Mouse (Mus musculus) ES-E14 (cell line): ENCODE measurements around the gene Zfp827. TPM values are rescaled to one million over a fixed set of nuclear protein-coding genes. Genes with fewer than 3 reads are reported as not detected.

Experiments used
- DNase-seq: peaks from one replicate; pipeline ENCODE4 v3.0.0-alpha.2; 2013; ENCODE audit warnings: low read depth, low spot score
- H3K27ac ChIP-seq: 2 replicates; pipeline ENCODE4 v1.5.1; 2012; ENCODE audit warnings: low read depth, mild to moderate bottlenecking, low read length, moderate library complexity, mixed read lengths; ENCODE audit not compliant: poor library complexity, insufficient read depth, severe bottlenecking
- H3K36me3 ChIP-seq: 2 replicates; pipeline ENCODE4 v1.6.1; 2012; ENCODE audit warnings: mild to moderate bottlenecking, low read length, moderate library complexity, mixed read lengths; ENCODE audit not compliant: control insufficient read depth, poor library complexity, insufficient read depth, severe bottlenecking
- H3K4me1 ChIP-seq, 2 experiments: fragments of 150-350 bp in 1 of 2; sonication (generic) in 1 of 2; 2 replicates each; pipeline ENCODE4 v1.6.1; 2012; ENCODE audit warnings: low read length in 2 of 2, mild to moderate bottlenecking in 1 of 2, mixed read lengths in 1 of 2; ENCODE audit not compliant: control insufficient read depth in 2 of 2, insufficient read depth in 2 of 2, poor library complexity in 1 of 2
- H3K4me3 ChIP-seq, 2 experiments: fragments of 150-350 bp in 1 of 2; sonication (generic) in 1 of 2; 2 replicates each; pipeline ENCODE4 v1.5.1; 2012; ENCODE audit warnings: low read length in 2 of 2, low read depth in 1 of 2, mild to moderate bottlenecking in 1 of 2, mixed read lengths in 1 of 2; ENCODE audit not compliant: insufficient read depth in 1 of 2, poor library complexity in 1 of 2, severe bottlenecking in 1 of 2
- H3K9ac ChIP-seq: 2 replicates; pipeline ENCODE4 v1.6.1; 2012; ENCODE audit warnings: low read depth, mild to moderate bottlenecking, low read length, mixed read lengths; ENCODE audit not compliant: poor library complexity, insufficient read depth, severe bottlenecking
- H3K9me3 ChIP-seq: fragments of 150-350 bp; sonication (generic); 2 replicates; pipeline ENCODE4 v1.6.1; 2012; ENCODE audit warnings: low read depth, mild to moderate bottlenecking, low read length; ENCODE audit not compliant: control insufficient read depth, insufficient read depth
- CHD2 ChIP-seq: IDR thresholded peaks from 2 replicates; pipeline ENCODE4 v1.6.1; 2014; ENCODE audit warnings: mild to moderate bottlenecking, low read depth, low read length, inconsistent platforms
- HCFC1 ChIP-seq: IDR thresholded peaks from 2 replicates; pipeline ENCODE4 v1.6.1; 2012; ENCODE audit warnings: low read length, inconsistent platforms, borderline replicate concordance; ENCODE audit not compliant: insufficient read depth
- MAFK ChIP-seq: IDR thresholded peaks from 2 replicates; pipeline ENCODE4 v1.6.1; 2014; ENCODE audit warnings: mild to moderate bottlenecking, low read depth, low read length, inconsistent platforms; ENCODE audit not compliant: insufficient read depth
- ZC3H11A ChIP-seq: IDR thresholded peaks from 2 replicates; pipeline ENCODE4 v1.6.1; 2012; ENCODE audit warnings: low read depth, mild to moderate bottlenecking, inconsistent platforms, low read length, borderline replicate concordance
- ZNF384 ChIP-seq: IDR thresholded peaks from 2 replicates; pipeline ENCODE4 v1.6.1; 2012; ENCODE audit warnings: low read depth, low read length, inconsistent platforms
- in situ Hi-C, 2 experiments: fragments of 600-800 bp; cut with MboI; formaldehyde crosslinking; loops; one replicate each; pipeline ENCODE4 v1.15.1; 2025; ENCODE audit warnings: low sequenced_read_pairs in 2 of 2, inconsistent platforms in 1 of 2; ENCODE audit not compliant: unreplicated experiment in 2 of 2
- total RNA-seq: library from RNA; depleted of rRNA; stranded (reverse); fragments of 300-350 nt; gene quantifications from 2 replicates; pipeline ENCODE4 v1.2.3, GENCODE M21; 2012

Zfp827 gene
- total RNA-seq, 1 experiment = 5.8 TPM

DNA sequence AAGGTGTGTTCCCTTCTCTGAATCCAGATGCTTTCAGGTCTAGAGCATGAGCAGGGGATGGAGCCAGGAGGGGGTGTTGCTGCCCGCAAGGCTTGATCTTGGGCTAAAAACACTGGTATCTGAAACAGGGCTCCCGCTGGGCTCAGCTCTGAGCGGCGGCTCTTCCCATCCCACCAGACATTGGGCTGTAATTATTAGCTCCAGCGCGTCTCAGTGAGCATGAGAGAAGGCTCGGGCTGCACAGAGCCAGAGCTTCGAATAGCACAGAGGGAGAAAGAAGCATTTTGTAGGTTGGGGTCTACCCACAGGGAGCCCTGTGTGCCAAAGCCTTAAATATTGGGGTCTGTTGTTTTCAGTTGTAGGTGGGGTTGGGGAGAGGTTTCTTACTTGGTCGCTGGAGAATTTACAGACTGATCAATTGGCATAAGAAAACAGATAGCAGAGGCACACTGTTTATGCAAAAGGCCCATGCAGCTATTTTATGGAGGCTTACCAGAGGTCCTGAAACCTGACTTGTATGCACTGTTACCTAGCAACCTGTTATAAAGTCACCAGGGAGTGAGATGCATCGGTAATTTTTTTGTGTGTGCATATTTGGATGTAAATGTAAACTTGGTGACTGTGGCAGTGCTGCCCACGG is 50.4 kb downstream of the Zfp827 start:
- Histone ChIP-seq H3K9ac (no peak overlapping the region), H3K4me3 (no peak overlapping the region), H3K27ac (no peak overlapping the region), H3K9me3 (no peaks in the 10 kb centered on the region), H3K4me1 (peaks cover 11 to 25% of the 10 kb centered on the region in 2 experiments), H3K36me3 (peaks cover 7% of the 10 kb centered on the region; the same call in 1 of the 2 replicates)
- in situ Hi-C loops = no loop called here
- TF ChIP-seq ZC3H11A = no peak
- no peak for TF ChIP-seq MAFK
- TF ChIP-seq HCFC1 = no peak
- no peak for TF ChIP-seq ZNF384
- no peak for TF ChIP-seq CHD2
- DNase-seq = no peak

DNA sequence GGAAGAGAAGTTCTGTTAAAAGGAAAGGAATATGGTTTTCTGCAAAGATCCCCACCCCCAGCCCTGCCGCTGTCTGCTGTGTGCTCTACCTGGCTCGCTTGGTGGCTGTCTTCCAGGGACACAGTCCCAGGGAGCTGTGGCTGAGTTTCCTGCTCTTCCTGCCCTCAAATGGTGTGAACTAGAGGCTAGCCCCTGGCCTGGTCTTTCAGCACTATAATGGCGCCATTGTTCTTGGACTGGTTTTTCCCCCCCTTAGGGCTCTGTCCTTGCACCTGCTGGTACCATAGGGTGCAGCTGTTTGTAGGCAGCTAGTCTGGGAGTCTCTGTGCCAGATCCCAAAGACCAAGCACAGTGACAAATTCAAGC is 50.9 kb downstream of the Zfp827 start:
- peaks cover 7% of the 10 kb centered on the region; the same call in 1 of the 2 replicates for H3K36me3 ChIP-seq
- H3K4me3 ChIP-seq = no peak overlapping the region
- H3K4me1 ChIP-seq = peaks cover 12 to 27% of the 10 kb centered on the region in 2 experiments
- no peak overlapping the region for H3K9ac ChIP-seq
- in situ Hi-C loops = no loop called here
- H3K27ac ChIP-seq = no peak overlapping the region
- DNase-seq = no peak
- TF ChIP-seq HCFC1 (no peak), ZC3H11A (no peak), ZNF384 (no peak), CHD2 (no peak), MAFK (no peak)
- no peaks in the 10 kb centered on the region for H3K9me3 ChIP-seq

DNA sequence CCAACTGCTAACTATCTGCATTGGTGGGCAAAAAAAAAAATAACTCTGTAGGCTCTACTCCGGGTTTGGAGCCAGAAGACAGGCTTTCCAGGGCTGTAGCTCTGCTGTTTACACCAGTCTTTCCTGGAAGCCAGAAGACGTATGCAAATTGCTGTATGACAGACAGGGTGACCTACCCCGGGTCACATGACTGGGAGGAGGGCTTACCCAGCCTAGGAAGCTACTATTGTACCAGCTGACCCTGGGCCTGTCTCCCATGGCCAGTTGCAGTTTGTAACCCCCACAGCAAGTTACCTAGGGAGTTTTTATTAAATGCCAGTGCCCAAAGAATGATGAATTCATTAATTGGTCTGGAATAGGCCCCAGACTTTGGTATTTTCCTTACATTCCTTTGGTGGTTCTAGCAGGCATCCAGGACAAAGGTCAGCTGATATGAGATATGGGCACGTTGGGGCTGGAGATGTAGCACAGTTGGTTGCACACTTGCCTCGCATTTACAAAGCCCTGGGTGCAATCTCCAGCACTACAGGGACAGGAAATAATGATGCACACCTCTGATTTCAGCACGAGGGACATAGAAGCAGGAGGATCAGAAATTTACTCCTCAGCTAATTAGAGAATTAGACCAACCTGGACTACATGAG is 52.0 kb downstream of the Zfp827 start:
- no peak overlapping the region for H3K9ac ChIP-seq
- H3K4me1 ChIP-seq = peaks cover 13 to 30% of the 10 kb centered on the region in 2 experiments
- no peak for TF ChIP-seq ZC3H11A
- TF ChIP-seq MAFK = no peak
- TF ChIP-seq ZNF384 = no peak
- TF ChIP-seq CHD2 = no peak
- TF ChIP-seq HCFC1 = no peak
- no peaks in the 10 kb centered on the region for H3K9me3 ChIP-seq
- H3K4me3 ChIP-seq = no peak overlapping the region
- peaks cover 6% of the 10 kb centered on the region; the same call in 1 of the 2 replicates for H3K36me3 ChIP-seq
- in situ Hi-C loops = no loop called here
- H3K27ac ChIP-seq = no peak overlapping the region
- no peak for DNase-seq

DNA sequence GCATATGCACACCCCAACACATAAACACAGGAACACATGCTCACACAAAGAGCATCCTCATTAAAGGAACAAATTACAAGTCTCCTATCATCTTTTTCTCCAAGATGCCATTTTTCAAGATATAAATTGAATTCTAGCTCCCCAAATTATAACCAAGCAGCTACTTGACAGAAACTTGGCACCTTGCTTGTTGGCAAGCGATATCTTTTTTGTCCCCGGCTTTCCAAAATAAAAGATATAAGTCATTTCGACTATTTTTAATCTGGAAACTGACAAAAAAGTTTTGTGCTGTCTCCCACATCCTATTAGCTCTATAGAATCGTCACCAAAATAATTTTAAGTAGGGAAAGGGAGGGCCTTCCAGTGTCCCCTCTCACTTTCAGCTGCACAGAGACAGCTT is 53.1 kb downstream of the Zfp827 start:
- peaks cover 2% of the 10 kb centered on the region; the same call in 1 of the 2 replicates for H3K36me3 ChIP-seq

DNA sequence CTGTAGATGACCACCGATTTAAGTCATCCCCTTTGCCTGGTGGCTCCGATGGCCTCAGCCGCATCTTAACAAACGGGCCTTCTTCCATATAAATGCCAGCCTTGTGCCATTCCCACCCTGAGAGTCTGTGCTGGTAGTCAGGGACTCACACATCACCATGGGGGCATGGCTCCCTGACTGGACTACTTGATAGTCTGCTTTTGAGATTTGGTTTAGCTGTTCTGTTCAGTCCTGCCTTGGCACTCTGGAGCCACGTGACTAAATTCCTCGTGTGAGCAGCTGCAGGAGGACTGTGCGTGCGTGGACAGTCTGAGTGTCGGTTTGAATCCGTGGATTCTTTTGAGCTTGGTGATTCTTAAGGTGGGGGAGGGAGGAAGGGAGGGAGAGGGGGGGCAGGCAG is 53.7 kb downstream of the Zfp827 start:
- DNase-seq = no peak
- H3K4me1 ChIP-seq = peaks cover 13 to 30% of the 10 kb centered on the region in 2 experiments
- H3K36me3 ChIP-seq = peaks cover 4% of the 10 kb centered on the region; the same call in 1 of the 2 replicates
- no peaks in the 10 kb centered on the region for H3K9me3 ChIP-seq
- TF ChIP-seq CHD2 (no peak), HCFC1 (no peak), ZC3H11A (no peak), ZNF384 (no peak), MAFK (no peak)
- H3K27ac ChIP-seq = no peak overlapping the region
- H3K9ac ChIP-seq = no peak overlapping the region
- no peak overlapping the region for H3K4me3 ChIP-seq
- in situ Hi-C loops = no loop called here

More for the DNA sequence above, 53.1 kb downstream of the Zfp827 start:
- DNase-seq = no peak
- H3K4me1 ChIP-seq = peaks cover 13 to 30% of the 10 kb centered on the region in 2 experiments
- no peak overlapping the region for H3K4me3 ChIP-seq
- no peak overlapping the region for H3K27ac ChIP-seq
- no peak overlapping the region for H3K9ac ChIP-seq
- no peaks in the 10 kb centered on the region for H3K9me3 ChIP-seq
- TF ChIP-seq ZC3H11A = no peak
- TF ChIP-seq HCFC1 = no peak
- no peak for TF ChIP-seq MAFK
- TF ChIP-seq ZNF384 = no peak
- no peak for TF ChIP-seq CHD2
- in situ Hi-C loops = no loop called here
